In genomic region chr2:64949210-64949609, GRCm38 (mm10) we compare ENCODE assay signal across 19 mouse cellular contexts.
A peak's percentile ranks its signal among the peaks of the same experiment; 100 is the strongest.
DNase-seq lines count a peak whose midpoint lies in the region; ATAC-seq and TF ChIP-seq lines count a peak whose summit lies in the region.
"Had no signal": no experiment of that assay in that cellular context is flagged by ENCODE, and none has a peak within 500 bp of the region (broad histone marks: within the 10 kb centered on the region; RNA-seq: fewer than 3 reads in every experiment).

No protein-coding gene starts in this region.

- no peaks in the 10 kb centered on the region for H3K9me3 ChIP-seq in midbrain, embryonic 11.5 days (ENCODE audit: control insufficient read depth, low read length)
- H3K9me3 ChIP-seq in midbrain, embryonic 14.5 days (ENCODE audit: control insufficient read depth, low read length), result no peaks in the 10 kb centered on the region
- H3K9me3 ChIP-seq in hindbrain, embryonic 15.5 days, result no peaks in the 10 kb centered on the region
- no peaks in the 10 kb centered on the region for H3K9me3 ChIP-seq in midbrain, postnatal 0 days (ENCODE audit: low read length)
- H3K9me3 ChIP-seq: heart, embryonic 12.5 days; limb, embryonic 13.5 days; liver, embryonic 13.5 days; stomach, embryonic 15.5 days had no signal

- no peak overlapping the region for H3K4me3 ChIP-seq in midbrain, embryonic 11.5 days (ENCODE audit: low read depth, low read length)
- H3K4me3 ChIP-seq in midbrain, embryonic 14.5 days (replicated peaks; ENCODE audit: low read depth, low read length), result no peak overlapping the region
- H3K4me3 ChIP-seq in hindbrain, embryonic 15.5 days, result no peak overlapping the region
- no peak overlapping the region for H3K4me3 ChIP-seq in midbrain, postnatal 0 days (ENCODE audit: low read depth, low read length)
- H3K4me3 ChIP-seq: gastrocnemius, adult 2 months; heart, embryonic 12.5 days; limb, embryonic 13.5 days; liver, embryonic 13.5 days; stomach, embryonic 15.5 days had no signal

- H3K27me3 ChIP-seq in midbrain, embryonic 11.5 days (ENCODE audit: control insufficient read depth, insufficient read depth, low read length), result no peaks in the 10 kb centered on the region
- H3K27me3 ChIP-seq in midbrain, embryonic 14.5 days (ENCODE audit: control insufficient read depth, insufficient read depth, low read length), result no peaks in the 10 kb centered on the region
- H3K27me3 ChIP-seq in hindbrain, embryonic 15.5 days, result no peaks in the 10 kb centered on the region
- H3K27me3 ChIP-seq in midbrain, postnatal 0 days (ENCODE audit: insufficient read depth, low read length), result no peaks in the 10 kb centered on the region
- H3K27me3 ChIP-seq: heart, embryonic 12.5 days; limb, embryonic 13.5 days; liver, embryonic 13.5 days; stomach, embryonic 15.5 days had no signal

- ATAC-seq in cerebellum, adult (ENCODE audit: insufficient number of reproducible peaks, low FRiP score, low TSS enrichment), result 0 out of 2 replicates have a peak, but pooled peaks have one; percentile 6
- ATAC-seq in midbrain, embryonic 11.5 days (ENCODE audit: low FRiP score), result peak; percentile 47; the same call in 1 of the 2 replicates
- ATAC-seq in midbrain, embryonic 14.5 days (ENCODE audit: low FRiP score, low TSS enrichment), result no peak; the same call in 1 of the 2 replicates
- peak; percentile 30; the same call in 1 of the 2 replicates for ATAC-seq in hindbrain, embryonic 15.5 days (ENCODE audit: low FRiP score, low read depth)
- ATAC-seq in midbrain, postnatal 0 days (ENCODE audit: low FRiP score), result peak; percentile 27; the same call in 1 of the 2 replicates
- ATAC-seq: CD4-positive, CD25-positive, alpha-beta regulatory T cell, adult 4 months; intestine, postnatal 0 days; Patski had no signal

- H3K4me1 ChIP-seq in midbrain, embryonic 11.5 days (ENCODE audit: control insufficient read depth, insufficient read depth, low read length), result no peaks in the 10 kb centered on the region
- no peaks in the 10 kb centered on the region for H3K4me1 ChIP-seq in midbrain, embryonic 14.5 days (ENCODE audit: control insufficient read depth, insufficient read depth, low read length)
- no peaks in the 10 kb centered on the region for H3K4me1 ChIP-seq in hindbrain, embryonic 15.5 days (replicated peaks)
- H3K4me1 ChIP-seq in midbrain, postnatal 0 days (ENCODE audit: insufficient read depth, low read length), result no peaks in the 10 kb centered on the region
- H3K4me1 ChIP-seq: heart, embryonic 12.5 days; limb, embryonic 13.5 days; liver, embryonic 13.5 days; stomach, embryonic 15.5 days had no signal

- H3K27ac ChIP-seq in midbrain, embryonic 11.5 days (ENCODE audit: low read depth, low read length), result no peak overlapping the region
- no peak overlapping the region for H3K27ac ChIP-seq in midbrain, embryonic 14.5 days (replicated peaks; ENCODE audit: low read depth, low read length)
- no peak overlapping the region for H3K27ac ChIP-seq in hindbrain, embryonic 15.5 days (replicated peaks)
- H3K27ac ChIP-seq in midbrain, postnatal 0 days (ENCODE audit: low read depth, low read length), result no peak overlapping the region
- H3K27ac ChIP-seq: gastrocnemius, adult 2 months; limb, embryonic 13.5 days; liver, embryonic 13.5 days; stomach, embryonic 15.5 days had no signal

- WGBS in midbrain, embryonic 11.5 days, result 60% methylated on average over 2 of the region's 2 CpGs
- 56% methylated on average over 2 of the region's 2 CpGs for WGBS in midbrain, embryonic 14.5 days
- 48% methylated on average over 2 of the region's 2 CpGs for WGBS in hindbrain, embryonic 15.5 days
- WGBS in midbrain, postnatal 0 days, result 42% methylated on average over 2 of the region's 2 CpGs

- no peak for TF ChIP-seq CTCF in midbrain, postnatal 0 days (IDR thresholded peaks at IDR 0.05)

- no peak for DNase-seq in cerebellum, adult 9-11 months
- no peak for DNase-seq in midbrain, embryonic 11.5 days (ENCODE audit: low spot score, missing footprints)
- no peak for DNase-seq in midbrain, embryonic 14.5 days
- DNase-seq in midbrain, postnatal 0 days (ENCODE audit: low spot score), result no peak
- no peak for DNase-seq in adrenal gland, postnatal 25 days
- no peak for DNase-seq in kidney, adult 8-10 months
- DNase-seq: adrenal gland, adult 8-10 months; liver, embryonic 13.5 days; thymus, adult 18-20 months had no signal

- H3K4me2 ChIP-seq in midbrain, embryonic 11.5 days, result no peak overlapping the region
- H3K4me2 ChIP-seq in midbrain, embryonic 14.5 days (ENCODE audit: low read length), result no peak overlapping the region
- H3K4me2 ChIP-seq in hindbrain, embryonic 15.5 days, result no peak overlapping the region
- H3K4me2 ChIP-seq in midbrain, postnatal 0 days (ENCODE audit: low read depth, low read length, poor library complexity, severe bottlenecking), result no peak overlapping the region
- H3K4me2 ChIP-seq: heart, embryonic 12.5 days; liver, embryonic 13.5 days; lung, embryonic 14.5 days; stomach, embryonic 15.5 days had no signal

- H3K36me3 ChIP-seq in midbrain, embryonic 11.5 days (ENCODE audit: control insufficient read depth, insufficient read depth, low read length), result no peaks in the 10 kb centered on the region
- no peaks in the 10 kb centered on the region for H3K36me3 ChIP-seq in midbrain, embryonic 14.5 days (ENCODE audit: control insufficient read depth, insufficient read depth, low read length)
- no peaks in the 10 kb centered on the region for H3K36me3 ChIP-seq in hindbrain, embryonic 15.5 days
- no peaks in the 10 kb centered on the region for H3K36me3 ChIP-seq in midbrain, postnatal 0 days (ENCODE audit: insufficient read depth, low read length)
- H3K36me3 ChIP-seq: limb, embryonic 13.5 days; liver, embryonic 13.5 days; stomach, embryonic 15.5 days had no signal

- H3K9ac ChIP-seq in midbrain, embryonic 11.5 days (ENCODE audit: low read length), result no peak overlapping the region
- no peak overlapping the region for H3K9ac ChIP-seq in midbrain, embryonic 14.5 days (replicated peaks; ENCODE audit: low read length)
- no peak overlapping the region for H3K9ac ChIP-seq in hindbrain, embryonic 15.5 days
- no peak overlapping the region for H3K9ac ChIP-seq in midbrain, postnatal 0 days (replicated peaks; ENCODE audit: low read length, poor library complexity, severe bottlenecking)
- H3K9ac ChIP-seq: heart, embryonic 12.5 days; limb, embryonic 13.5 days; liver, embryonic 13.5 days; lung, embryonic 14.5 days; stomach, embryonic 15.5 days had no signal
